Mouse (Mus musculus): ENCODE data around the gene Pdia5.

Gene Pdia5

DNA sequence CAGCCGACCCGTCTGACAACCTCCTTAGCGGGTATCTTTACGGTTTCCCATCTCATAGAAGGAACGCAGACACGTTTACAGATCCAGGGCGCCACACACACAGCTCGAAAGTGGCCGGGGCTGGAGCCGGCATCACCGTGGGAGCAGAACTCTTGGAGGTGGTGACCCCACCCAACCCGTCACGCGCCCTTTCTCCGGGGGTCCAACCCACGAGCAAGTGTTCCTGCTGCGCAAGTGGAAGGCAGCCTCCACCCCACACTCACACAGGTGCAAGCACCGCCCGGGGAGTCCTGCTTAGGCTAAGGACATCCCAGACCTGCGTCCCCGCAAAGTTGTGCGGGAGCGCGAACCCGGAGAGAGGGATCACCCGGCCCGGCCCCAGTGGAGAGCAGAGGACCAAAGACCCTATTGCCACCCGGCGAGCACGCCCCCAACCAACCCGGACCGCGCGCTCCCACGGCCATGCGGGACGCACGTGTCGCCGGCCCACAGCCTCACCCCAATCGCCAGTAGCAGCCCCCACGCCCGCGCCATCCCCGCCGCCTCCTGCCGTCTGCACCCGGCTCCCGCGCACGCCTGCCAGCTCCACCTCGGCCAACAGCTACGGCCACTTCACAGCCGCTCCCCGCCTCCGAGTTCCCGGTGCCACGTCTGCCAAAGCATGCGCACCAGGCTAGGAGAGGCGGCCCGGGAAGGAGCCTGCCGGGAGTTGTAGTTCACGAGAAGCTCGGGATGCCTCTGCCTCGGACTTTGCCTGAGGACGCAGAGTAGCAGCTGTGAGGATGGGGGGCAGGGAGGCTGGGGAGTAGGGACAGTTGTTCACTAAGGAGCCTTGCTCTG, at the start of gene Pdia5:
Pdia5 (minus strand) TSS at position 643 of the 840 bp plus-strand sequence.
- peak; percentile 91 for DNase-seq

DNA sequence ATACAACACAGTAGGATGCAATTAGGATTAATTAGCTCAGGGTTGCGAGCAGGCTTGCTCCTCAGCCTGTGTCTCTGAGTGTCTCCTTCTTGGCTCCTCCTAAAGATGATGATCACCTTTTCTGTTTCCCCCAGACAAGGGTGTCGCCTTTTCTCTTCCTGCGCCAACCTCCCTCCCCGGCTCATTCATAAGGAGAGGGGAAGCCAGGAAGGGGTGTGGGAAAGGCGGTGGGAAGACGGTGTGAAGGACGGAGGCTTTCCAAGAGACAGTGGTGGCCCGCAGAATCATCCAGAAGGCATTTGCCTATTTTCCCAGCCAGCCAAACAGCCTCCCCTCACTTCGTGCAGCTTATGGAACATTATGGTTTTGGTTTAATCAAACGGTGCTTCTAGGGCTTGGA, 48.4 kb upstream of the Pdia5 start:
- DNase-seq = no peak

DNA sequence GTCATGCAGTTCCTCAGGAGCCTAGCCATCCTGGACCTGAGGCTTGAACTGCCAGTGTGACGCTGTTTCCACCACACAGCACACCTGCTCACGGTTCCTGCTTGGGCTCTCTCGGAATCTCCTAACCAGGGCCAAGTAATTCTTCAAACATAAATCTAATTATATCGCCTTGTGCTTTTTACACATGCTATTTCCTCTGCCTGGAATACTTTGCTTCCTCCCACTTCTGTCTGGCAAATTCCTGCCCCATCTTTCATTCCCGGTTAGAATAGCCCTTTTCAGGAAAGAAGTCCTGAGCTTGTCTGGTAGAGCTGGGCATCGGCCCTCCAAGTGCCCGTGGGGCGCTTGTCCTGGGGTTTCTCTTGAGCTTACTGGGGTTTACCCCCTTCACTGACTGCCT, 47.0 kb upstream of the Pdia5 start:
- peak; percentile 54 for DNase-seq

DNA sequence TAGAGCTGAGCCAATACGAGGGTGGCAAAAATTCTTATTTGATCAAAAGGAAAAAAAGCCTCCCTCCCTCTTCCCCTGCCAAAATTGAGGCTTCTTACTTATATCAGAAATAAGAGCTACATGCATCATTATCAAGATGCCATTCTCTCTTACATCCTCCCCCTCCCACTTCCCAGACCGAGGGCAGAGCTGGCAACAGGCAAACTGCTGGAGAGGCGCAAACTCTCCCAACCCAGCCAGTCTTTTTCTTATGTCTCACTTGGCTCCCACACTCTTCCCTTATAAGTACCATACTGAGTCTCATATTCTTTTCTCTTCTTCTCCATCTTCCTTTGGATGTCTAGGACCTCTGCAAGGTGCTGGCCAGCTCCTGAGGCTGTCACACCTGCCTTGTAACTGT, 44.0 kb upstream of the Pdia5 start:
- no peak for DNase-seq

DNA sequence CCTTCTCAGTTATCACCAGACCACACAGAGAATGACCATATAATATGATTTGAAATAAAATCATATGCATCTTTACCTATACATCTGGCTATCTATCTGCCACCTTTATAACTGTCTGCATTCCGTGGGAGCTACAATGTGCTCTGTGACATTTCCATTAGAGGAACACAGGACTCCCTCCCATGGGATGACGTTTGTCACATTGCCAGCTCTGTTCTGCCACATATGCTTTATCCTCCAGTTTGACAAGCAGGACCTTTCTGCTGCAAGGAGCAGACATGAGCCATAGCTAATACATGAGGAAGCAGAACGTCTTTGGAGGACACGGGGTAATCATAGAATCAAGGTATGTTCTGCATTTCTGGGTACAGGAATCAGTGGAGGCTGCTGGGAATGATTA, 33.5 kb upstream of the Pdia5 start:
- DNase-seq = no peak

DNA sequence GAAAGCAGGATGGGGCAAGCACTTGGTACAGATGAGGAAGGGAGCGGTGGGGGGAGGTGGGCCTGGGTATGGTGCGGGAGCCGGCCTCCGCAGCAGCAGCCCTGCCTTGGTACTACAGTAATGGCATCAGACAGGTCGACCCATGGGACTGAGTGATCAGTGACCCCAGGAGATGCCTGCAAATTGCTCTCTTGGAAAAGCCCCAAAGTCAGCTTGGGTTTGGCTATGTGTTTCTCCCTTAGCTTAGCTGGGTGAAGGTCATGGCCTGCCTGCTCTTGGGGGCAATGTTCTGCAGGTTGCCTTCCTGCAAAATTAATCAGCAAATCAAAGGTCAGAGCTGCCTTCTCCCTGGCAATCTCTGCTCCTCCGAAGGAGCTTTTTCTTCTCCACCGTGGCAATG, 28.6 kb upstream of the Pdia5 start:
- DNase-seq = peak; percentile 57

DNA sequence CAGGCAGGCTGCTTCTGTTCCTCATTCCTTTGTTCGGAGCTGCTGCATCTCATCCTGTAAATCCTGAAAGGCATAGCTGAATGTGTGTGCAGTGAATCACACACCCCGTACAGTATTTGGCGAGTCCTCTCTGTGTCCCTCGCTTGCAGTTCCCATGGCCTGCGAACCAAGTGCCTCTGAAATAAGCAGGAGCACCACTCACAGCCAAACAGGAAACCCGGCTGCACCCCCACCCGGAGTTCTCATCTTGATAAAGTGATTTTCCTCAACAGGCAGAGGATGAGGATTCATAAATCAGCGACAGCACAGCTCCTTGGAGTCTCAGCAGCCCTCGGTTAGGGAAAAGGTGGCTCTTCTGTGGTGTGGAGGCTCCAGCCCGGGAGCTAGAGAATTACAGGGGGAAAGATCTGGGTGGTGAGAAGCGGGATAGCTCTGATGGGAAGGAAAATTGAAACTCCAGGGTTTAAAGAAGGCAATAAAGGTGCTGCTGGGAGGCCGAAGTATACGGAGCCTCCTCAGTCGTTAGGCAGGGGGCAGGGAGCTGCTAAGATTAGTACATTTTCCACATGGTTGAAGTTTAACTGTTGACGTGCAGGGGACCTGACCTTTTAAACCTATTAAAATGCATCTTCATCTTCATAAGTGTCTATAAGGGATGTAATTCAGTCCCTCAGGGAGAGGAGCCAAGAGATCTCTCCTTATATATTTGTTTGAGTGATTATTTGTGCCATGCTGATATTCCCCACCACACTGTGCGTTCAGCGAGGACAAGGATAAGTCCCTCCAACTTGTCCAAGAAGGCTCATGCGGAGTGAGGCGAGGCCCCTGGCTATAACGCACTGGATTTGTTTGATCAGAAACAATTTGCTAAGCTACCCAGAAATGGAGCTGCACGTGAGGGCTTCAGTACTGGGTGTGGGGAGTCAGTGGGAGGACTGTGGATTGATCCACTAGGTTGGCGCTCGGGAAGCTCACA, 27.6 kb upstream of the Pdia5 start:
- peak; percentile 65 for DNase-seq

DNA sequence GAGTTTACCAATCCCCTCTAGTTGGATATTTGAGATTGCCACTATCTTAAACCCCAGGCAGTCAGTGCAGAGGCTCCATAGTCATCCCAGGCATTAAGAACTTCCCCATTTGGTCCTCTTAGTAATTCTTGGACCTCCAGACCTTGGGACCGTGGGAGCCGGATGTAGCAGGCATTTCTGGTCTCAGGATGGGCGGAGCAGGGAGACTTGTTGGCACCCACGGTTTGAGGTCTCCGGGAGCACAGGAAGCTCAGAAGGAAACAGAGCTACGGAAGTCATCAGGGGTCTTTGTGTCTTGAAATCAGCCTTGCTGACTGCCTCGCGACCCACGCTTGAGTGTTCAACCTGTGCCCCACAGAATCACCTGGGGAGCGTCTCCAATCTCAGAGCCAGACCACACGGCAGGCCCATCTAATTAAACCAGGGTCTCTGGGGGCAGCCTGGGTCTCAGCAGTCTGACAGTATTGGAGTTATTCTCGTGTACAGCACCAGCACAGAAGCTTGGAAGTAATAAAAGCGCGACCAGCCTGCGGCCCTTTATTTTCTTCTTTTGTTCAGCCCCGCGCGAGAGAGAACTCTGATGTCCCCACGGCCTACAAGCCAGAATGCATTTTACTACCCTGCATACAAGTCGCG, 25.4 kb upstream of the Pdia5 start:
- DNase-seq = peak; percentile 44

DNA sequence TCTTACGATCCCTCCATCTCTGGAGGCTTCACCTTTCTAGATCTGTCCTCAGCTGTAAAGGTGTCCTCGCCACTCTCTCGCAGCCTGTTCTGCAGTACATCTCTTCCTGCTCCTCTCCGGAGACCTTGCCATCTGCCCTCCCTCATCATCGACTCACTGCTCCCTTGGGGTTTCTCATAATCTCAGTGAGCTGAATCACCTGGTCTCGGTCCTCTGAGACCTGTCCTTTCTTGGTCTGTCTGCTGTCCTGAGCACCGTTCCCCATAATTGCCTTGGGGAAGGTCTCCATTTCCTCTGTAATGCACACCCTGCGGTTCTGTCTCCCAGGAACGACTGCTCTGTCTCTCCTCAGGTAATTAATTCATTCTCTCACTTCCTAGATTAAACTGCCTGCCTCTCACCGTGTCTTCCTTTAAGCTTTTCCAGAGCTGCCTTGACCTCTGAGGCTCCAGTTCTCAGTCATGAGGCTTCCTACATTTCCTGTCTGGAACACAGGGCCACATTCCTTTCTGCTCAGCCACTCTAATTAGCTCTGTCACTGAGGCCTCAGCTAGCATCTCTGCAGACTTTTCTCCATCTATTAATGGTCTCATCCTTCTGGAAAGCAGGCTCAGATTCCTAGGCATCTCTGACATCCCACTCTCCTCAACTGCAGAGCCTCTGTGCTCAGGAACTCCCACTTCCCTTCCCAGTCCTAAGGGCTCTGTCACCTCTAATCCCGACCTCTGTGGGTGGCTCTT, 18.8 kb upstream of the Pdia5 start:
- no peak for DNase-seq

DNA sequence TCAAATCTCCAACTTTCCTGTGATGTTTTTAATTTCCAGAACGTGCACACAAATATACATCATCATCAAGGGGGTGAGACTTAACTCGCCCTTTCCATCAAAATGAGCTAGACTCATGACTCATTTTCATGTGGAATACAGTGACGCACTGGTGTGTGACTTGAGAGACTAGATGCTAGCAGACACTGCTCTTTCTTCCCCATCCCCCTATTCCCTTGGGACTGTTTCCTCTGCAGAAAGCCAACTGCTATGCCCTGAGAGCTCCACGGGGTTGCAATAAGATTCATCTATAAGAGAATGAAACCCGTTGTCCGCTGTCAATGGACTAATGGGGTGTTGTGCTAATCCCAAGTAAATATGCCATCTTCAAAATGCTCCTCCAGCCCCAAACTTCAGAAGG, 17.9 kb upstream of the Pdia5 start:
- no peak for DNase-seq

DNA sequence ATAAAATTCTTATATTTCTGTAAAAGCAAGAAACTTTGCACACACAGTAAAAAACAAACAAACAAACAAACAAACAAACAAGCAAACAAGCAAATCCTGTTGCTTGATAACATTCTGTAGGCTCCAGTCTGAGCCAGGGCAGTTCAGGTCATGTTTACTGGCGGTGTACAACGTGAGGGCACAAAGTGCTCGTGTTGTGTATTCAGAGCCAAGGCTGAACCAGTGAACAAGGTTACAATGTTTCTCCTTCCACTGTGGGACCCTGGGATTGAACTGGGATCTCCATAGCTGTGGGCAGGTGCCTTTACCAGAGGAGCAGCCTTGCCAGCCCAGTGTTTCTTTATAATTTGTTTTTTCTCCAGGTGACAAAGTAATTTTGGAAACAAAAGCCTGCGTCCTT, 15.1 kb upstream of the Pdia5 start:
- no peak for DNase-seq

DNA sequence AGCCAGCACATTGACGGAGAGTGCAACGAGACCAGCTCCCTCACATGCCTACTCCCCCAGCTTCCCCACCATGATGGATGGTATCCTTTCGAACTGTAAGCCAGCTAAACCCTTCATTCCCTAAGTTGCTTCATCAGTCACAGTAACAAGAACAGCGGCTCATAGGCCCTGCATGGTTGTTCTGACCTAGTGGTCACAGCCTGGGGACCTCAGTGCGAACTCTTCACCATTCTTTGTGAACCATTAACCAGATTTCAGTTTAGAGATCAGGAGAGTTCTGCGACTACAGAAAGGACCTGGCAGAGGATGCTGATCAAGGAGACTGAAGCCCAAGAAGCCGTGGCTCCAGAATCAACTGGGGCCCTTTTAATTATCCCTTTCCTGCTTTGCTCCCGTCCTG, 13.6 kb upstream of the Pdia5 start:
- DNase-seq = no peak

DNA sequence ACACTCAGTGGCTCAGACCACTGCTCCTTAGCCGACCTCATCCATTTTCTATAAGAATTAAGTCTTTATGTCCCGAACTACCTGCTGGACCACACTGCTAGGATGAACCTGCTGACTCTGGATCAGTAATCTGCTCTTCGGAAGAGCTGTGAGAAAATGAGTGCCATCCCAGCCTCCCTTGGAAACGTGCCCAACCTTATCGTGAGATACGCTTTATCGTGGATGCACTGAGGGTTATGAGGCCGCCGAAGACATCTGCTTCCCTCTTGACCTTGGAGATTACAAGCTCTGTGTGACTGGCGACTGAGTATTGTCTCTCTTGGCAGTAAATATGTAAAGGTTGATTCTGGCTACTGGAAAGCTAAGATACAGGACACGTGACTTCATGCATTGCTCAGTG, 11.8 kb upstream of the Pdia5 start:
- no peak for DNase-seq

DNA sequence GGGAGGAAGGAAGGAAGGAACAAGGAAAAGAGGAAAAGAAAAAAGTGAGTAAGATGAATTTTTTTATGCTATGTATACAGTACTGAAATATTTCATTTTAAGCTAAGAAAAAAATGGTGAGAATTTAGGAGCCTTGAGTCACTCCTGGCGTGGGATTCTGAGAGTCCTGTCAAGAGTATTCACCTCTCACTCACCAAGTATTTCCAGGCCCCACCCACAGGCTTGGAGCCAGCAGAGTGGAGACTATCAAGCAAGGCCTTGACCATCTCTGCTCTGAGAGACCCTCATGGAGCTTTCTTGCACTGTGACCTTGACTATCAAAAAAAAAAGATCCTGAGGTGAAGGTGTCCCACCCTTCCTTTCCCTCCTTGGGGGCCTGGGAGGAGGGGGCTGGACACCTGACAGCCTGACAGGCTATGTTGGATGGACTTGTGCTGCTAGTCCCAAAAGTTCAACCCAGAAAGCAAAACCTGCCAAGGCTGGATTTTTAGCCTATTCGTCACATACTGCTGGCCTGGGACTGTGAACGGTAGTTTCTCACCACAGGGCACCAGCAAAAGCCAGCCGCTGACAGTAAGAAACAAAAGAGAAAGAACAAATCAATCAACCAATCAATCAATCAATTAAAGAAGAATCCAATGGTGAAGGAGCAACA, 10.6 kb upstream of the Pdia5 start:
- DNase-seq = no peak

DNA sequence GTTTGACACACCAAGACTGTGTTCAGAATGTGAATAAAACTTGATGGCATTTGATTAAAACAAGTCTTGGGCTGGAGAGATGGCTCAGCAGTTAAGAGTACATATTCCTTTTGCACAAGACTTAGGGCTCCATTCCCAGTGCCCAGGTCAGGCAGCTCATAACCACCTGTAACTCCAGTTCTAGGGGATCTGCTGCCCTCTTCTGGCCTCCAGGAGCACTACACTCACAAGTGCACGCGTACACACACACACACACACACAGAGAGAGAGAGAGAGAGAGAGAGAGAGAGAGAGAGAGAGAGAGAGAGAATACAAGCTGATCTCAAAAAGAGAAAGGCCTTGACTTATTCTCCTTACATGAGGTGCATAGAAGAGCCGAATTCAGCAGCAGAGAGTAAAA, 9.7 kb upstream of the Pdia5 start:
- DNase-seq = no peak

DNA sequence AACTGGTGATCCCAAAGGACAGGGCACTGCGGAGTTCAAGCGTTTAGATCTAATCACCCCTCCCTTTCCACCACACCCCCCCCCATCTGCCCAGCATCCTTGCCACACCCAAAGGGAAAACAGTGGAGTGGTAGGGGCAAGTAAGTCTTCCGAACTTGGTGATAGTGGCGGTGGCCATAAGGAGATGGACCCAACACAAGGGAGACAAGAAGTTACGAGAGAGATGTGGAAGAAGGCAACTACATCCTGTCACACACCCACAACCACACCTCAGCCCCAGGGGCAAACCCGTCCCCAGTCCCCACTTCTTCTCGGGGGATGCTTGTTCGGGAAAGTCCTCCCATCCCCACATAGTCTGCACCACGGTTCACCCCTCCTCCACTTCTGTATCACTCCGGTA, 880 bp downstream of the Pdia5 start:
- no peak for DNase-seq

DNA sequence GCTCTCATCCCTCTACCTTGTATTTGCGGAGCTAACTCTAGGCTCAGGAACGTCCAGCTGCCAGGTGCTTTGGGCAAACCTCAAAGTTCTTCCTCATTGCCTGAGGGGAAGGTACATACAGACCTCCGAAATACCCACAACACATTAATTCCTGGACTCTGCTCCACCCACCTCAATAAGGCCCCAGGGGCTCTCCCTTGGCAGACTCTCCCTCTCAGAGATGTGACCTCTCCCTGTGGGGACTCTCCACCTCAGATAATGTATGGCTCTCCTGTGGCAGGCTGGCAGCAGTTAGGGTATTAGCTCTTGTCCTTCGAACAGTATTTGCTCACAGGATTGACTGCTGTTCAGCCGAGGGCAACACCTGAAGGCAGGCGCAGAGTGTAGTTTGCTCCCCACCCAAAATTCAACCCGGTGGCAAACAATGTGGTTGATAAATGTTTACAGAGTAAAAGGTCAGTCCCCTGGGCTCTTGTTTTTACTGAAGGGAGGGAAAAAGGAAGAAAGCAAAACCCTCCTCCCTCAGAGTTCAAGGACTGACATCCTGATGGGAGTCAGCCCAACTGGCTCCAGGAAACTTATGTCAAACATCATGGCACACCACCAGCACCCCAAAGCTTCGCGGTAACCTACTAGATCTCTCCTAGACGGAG, 1.5 kb downstream of the Pdia5 start:
- no peak for DNase-seq

DNA sequence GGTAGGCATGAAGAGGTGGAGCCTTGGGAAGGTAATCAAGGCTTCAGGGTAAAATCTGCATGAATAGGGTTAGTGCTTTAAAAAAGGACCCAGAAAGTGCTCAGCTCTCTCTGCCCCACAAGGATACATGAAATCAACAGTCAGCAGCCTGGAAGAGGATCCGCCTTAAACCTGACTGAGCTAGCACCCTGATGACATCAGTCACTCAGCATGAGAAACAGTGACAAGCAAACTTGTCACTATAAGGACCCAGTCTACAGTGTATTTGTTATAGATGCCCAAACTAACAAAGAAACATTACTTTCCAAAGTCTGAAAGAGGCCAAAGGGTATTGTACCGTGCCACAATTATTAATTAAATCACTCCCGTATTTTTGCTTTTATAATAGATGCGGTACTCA, 2.9 kb downstream of the Pdia5 start:
- no peak for DNase-seq

DNA sequence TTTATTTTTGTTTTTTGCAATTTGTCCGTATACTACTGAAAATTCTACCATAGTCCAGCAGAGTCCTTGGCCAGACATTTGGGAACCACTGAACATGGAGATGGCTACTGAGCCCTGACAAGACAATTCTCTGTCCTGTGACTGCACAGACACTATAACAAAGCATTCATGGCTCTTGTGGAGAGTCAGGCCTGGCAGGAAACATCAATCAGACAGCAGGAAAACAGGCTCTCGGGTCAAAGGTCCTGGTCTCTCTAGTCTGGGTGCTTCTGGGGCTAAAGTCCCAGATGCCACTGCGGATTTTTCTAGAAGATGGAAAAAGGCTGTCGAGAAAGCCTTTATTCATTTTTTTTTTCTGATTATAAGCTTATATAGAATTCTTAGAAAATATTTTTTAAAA, 3.6 kb downstream of the Pdia5 start:
- peak; percentile 51 for DNase-seq

DNA sequence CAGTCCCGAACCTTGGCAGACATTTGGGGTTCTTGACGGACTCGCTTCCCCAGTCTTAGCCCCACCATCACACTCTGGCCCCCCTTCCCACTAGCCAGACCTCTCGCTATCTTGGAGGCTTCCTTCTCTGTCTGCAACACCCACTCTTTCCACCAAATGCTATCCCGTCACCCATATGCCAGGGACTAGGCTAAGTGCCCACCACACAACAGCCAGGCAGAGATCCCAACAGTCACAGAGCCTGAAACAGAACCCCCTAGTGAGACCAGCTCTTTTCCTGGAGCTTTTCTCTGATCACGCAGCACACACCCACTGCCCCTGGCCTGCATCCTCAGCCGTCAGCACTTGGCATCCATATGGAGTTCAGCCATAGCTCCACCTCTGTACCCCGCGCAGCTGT, 5.0 kb downstream of the Pdia5 start:
- no peak for DNase-seq

DNA sequence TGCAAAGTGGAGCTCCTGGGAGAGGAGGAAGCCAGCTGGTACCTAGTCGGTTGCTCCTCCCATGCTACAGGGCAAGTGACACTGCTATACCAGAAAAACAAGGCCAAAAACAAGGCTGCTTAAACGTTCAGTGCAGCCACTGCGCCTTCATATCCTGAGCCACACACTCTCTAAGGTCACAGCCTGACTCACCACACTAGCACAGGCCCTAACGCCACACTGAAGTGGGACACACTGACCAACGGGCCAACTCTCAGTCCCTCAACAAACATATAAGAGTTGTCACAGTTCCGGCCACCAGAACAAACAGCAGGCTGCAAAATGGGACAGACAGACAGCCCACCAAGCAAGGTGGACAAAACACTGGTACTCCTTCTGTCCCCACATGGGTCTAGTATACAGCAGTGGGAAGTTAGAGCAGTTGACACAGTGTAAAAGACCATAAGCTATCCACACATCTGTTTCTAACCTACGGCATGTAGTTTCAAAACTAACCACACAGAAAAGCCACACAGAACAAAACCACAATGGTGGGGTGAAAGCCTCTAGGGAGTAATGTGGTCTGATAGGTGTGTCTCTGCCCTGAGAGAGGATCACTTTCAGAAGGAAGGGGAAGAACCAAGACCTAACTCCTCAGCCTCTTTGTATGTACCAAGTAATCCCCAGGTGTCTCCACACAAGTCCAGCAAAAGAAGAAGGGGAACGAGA, 6.0 kb downstream of the Pdia5 start:
- DNase-seq = no peak

Data from kidney, adult 18-20 months (tissue).